Comparison of ENCODE assay signal across 8 mouse cellular contexts in the genomic region with DNA sequence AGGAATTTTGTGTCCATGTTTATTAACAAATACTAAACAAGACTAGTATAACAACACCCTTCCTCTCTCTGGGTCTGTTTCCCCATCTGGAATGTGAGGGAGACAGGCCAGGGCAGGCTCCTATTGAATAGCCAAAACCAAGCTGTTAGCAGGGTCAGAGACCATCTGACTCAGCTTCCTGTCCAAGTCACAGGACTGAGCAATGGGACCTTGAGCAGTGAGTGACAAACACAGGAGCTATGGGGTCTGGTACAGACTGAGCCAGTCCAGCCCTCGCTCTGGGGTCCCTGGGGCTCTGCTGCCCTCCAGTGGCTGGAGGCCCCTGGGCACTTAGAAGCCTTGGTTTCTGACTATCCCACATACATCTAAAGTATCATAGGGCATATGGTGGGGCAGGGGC.
DNase-seq lines count a peak whose midpoint lies in the region; ATAC-seq and TF ChIP-seq lines count a peak whose summit lies in the region.

No protein-coding gene starts in this region.

- no peak for TF ChIP-seq POLR2A in cerebellum, adult 2 months (IDR thresholded peaks at IDR 0.05; ENCODE audit: borderline replicate concordance, insufficient read depth, low read length)

- no peak overlapping the region for H3K9ac ChIP-seq in ES-E14 (ENCODE audit: insufficient read depth, low read depth, low read length, poor library complexity, severe bottlenecking)
- H3K9ac ChIP-seq in hindbrain, embryonic 11.5 days (ENCODE audit: low read depth, low read length), result no peak overlapping the region

- no peaks in the 10 kb centered on the region for H3K9me3 ChIP-seq in ES-E14 (ENCODE audit: control insufficient read depth, insufficient read depth, low read depth, low read length)
- no peaks in the 10 kb centered on the region for H3K9me3 ChIP-seq in hindbrain, embryonic 11.5 days (ENCODE audit: control insufficient read depth, low read length)

- peaks cover 8 to 24% of the 10 kb centered on the region in 2 experiments for H3K4me1 ChIP-seq in ES-E14 (ENCODE audit: control insufficient read depth in 2 of 2, insufficient read depth in 2 of 2, low read length in 2 of 2, poor library complexity in 1 of 2)
- peaks cover 16% of the 10 kb centered on the region for H3K4me1 ChIP-seq in cerebellum, adult 2 months (ENCODE audit: control insufficient read depth, insufficient read depth, low read length)
- peaks cover 8% of the 10 kb centered on the region; the same call in 1 of the 2 replicates for H3K4me1 ChIP-seq in hindbrain, embryonic 11.5 days (replicated peaks; ENCODE audit: control insufficient read depth, insufficient read depth, low read length)

- H3K36me3 ChIP-seq in ES-E14 (ENCODE audit: control insufficient read depth, insufficient read depth, low read length, poor library complexity, severe bottlenecking), result no peaks in the 10 kb centered on the region
- no peaks in the 10 kb centered on the region for H3K36me3 ChIP-seq in hindbrain, embryonic 11.5 days (ENCODE audit: control insufficient read depth, insufficient read depth, low read length)

- peak; percentile 54 for ATAC-seq in hindbrain, embryonic 11.5 days (ENCODE audit: low FRiP score)

- no peak overlapping the region for H3K27ac ChIP-seq in ES-E14 (ENCODE audit: insufficient read depth, low read depth, low read length, poor library complexity, severe bottlenecking)
- H3K27ac ChIP-seq in cerebellum, adult 2 months (ENCODE audit: insufficient read depth, low read length), result no peak overlapping the region
- no peak overlapping the region for H3K27ac ChIP-seq in hindbrain, embryonic 11.5 days (ENCODE audit: low read depth, low read length)

- DNase-seq in ES-E14 (ENCODE audit: low read depth, low spot score), result peak; percentile 57
- peak; percentile 71 to 80 for DNase-seq in cerebellum, adult 2 months
- peak; percentile 52 to 65 for DNase-seq in frontal cortex, postnatal 10 days (ENCODE audit: low spot score in 2 of 2)
- DNase-seq in hindbrain, embryonic 11.5 days (ENCODE audit: low spot score), result peak; percentile 81
- peak; percentile 68 to 70 for DNase-seq in layer of hippocampus, postnatal 14 days (ENCODE audit: low spot score in 2 of 2)
- DNase-seq in lung, postnatal 14 days, result peak; percentile 86
- DNase-seq in ovary, postnatal 36 days (ENCODE audit: low spot score), result peak; percentile 82
- peak; percentile 79 for DNase-seq in thymus, postnatal 25 days

- no peak overlapping the region for H3K4me2 ChIP-seq in hindbrain, embryonic 11.5 days (replicated peaks; ENCODE audit: low read depth, low read length)

- 57% methylated on average over 1 of the region's 1 CpGs for WGBS in cerebellum, adult 2 months
- WGBS in hindbrain, embryonic 11.5 days, result 18% methylated on average over 1 of the region's 1 CpGs

- in situ Hi-C loops in ES-E14 (cut with MboI; ENCODE audit: low sequenced_read_pairs in 2 of 2, unreplicated experiment in 2 of 2), result loop anchor here (10.0 to 25.0 kb wide), 2 partner anchors 138 to 340 kb away; a partner anchor contains a TSS

- peak; percentile 88 for TF ChIP-seq CTCF in cerebellum, adult 2 months (IDR thresholded peaks at IDR 0.05; ENCODE audit: borderline replicate concordance, insufficient read depth, low read depth, low read length)

- no peak overlapping the region for H3K4me3 ChIP-seq in ES-E14 (ENCODE audit: insufficient read depth in 1 of 2, low read depth in 1 of 2, low read length in 2 of 2, poor library complexity in 1 of 2, severe bottlenecking in 1 of 2)
- no peak overlapping the region for H3K4me3 ChIP-seq in cerebellum, adult 2 months (replicated peaks; ENCODE audit: insufficient read depth, low read depth, low read length)
- no peak overlapping the region for H3K4me3 ChIP-seq in hindbrain, embryonic 11.5 days (ENCODE audit: low read depth, low read length)

- H3K27me3 ChIP-seq in cerebellum, adult 2 months (ENCODE audit: control insufficient read depth, insufficient read depth, low read length), result no peaks in the 10 kb centered on the region
- H3K27me3 ChIP-seq in hindbrain, embryonic 11.5 days (ENCODE audit: control insufficient read depth, insufficient read depth, low read length), result no peaks in the 10 kb centered on the region

TF ChIP-seq in ES-E14, 5 proteins besides CTCF, POLR2A, EP300 and RAD21:
- TF ChIP-seq HCFC1 (IDR thresholded peaks at IDR 0.05; ENCODE audit: borderline replicate concordance, insufficient read depth, low read length), result no peak
- TF ChIP-seq ZC3H11A (IDR thresholded peaks at IDR 0.05; ENCODE audit: borderline replicate concordance, low read depth, low read length), result peak; percentile 100
